Mouse (Mus musculus): ENCODE measurements around the gene Pced1a. TPM values are rescaled to one million over a fixed set of nuclear protein-coding genes. Genes with fewer than 3 reads are reported as not detected.
A peak's percentile ranks its signal among the peaks of the same experiment; 100 is the strongest.

Gene Pced1a
- total RNA-seq (2012; rRNA removed): 5.1 and 6.5 TPM in 2 replicates
- 10 to 100 TPM in 1 of 2 experiments, not detected in 1; 13.7 TPM for polyA plus RNA-seq (2012; ENCODE audit: insufficient read depth in 1 of 2, insufficient read length in 2 of 2, low read depth in 1 of 2, low replicate concordance in 2 of 2, missing spikeins in 1 of 2)

- Histone ChIP-seq H3K36me3 (ENCODE audit: control insufficient read depth in 1 of 2, insufficient read depth in 2 of 2, low read length in 2 of 2) (peaks cover 0 to 30% of the 10 kb centered on the region in 2 experiments; a peak in 2 of 4 replicates), H3K27me3 (ENCODE audit: control insufficient read depth in 1 of 2, insufficient read depth in 2 of 2, low read length in 2 of 2) (no peaks in the 10 kb centered on the region), H3K4me1 (ENCODE audit: control insufficient read depth in 1 of 2, insufficient read depth in 2 of 2, low read length in 2 of 2) (peaks cover 12 to 28% of the 10 kb centered on the region in 2 experiments), H3K27ac (ENCODE audit: control insufficient read depth, low read depth, low read length) (peak within 1 kb of the TSS; percentile 76), H3K9ac (ENCODE audit: control insufficient read depth, low read depth, low read length, poor library complexity, severe bottlenecking) (peak within 1 kb of the TSS; percentile 92), H3K4me3 (ENCODE audit: control insufficient read depth in 1 of 2, insufficient read depth in 1 of 2, low read depth in 2 of 2, low read length in 2 of 2) (peak within 1 kb of the TSS; percentile 76 to 81), H3K79me2 (ENCODE audit: control insufficient read depth, insufficient read depth, low read length, poor library complexity) (peaks cover 42% of the 10 kb centered on the region), H3K9me3 (replicated peaks; ENCODE audit: insufficient read depth, low read length) (no peaks in the 10 kb centered on the region)
- peak; percentile 96 for DNase-seq (ENCODE audit: low read depth, low spot score)
- TF ChIP-seq SIN3A (IDR thresholded peaks at IDR 0.05; ENCODE audit: low read length) (peak; percentile 94), GATA1 (IDR thresholded peaks at IDR 0.05; ENCODE audit: low read depth, low read length) (no peak), CHD2 (IDR thresholded peaks at IDR 0.05; ENCODE audit: low read length) (no peak), MYB (IDR thresholded peaks at IDR 0.05; ENCODE audit: low read depth, low read length) (0 out of 2 replicates have a peak, but pooled peaks have one; percentile 19), RAD21 (IDR thresholded peaks at IDR 0.05; ENCODE audit: low read depth, low read length) (no peak; the same call in 1 of the 2 replicates), CTCF (IDR thresholded peaks at IDR 0.05 in 2 of 3, conservative IDR thresholded peaks at IDR 0.05 in 1 of 3; ENCODE audit: control insufficient read depth in 1 of 3, insufficient read depth in 1 of 3, low read depth in 2 of 3, low read length in 3 of 3, poor library complexity in 1 of 3, severe bottlenecking in 1 of 3) (peak in 2 of 3 experiments; percentile 6 to 19; a peak in 3 of 6 replicates), ZKSCAN1 (IDR thresholded peaks at IDR 0.05; ENCODE audit: low read depth, low read length) (no peak), MXI1 (IDR thresholded peaks at IDR 0.05; ENCODE audit: low read depth, low read length) (peak; percentile 43), USF2 (IDR thresholded peaks at IDR 0.05; ENCODE audit: borderline replicate concordance in 1 of 2, insufficient read depth in 1 of 2, low read depth in 1 of 2, low read length in 2 of 2) (peak; percentile 87 to 94), ZMIZ1 (IDR thresholded peaks at IDR 0.05; ENCODE audit: low read depth, low read length) (no peak; the same call in 1 of the 2 replicates), MYC (IDR thresholded peaks at IDR 0.05; ENCODE audit: low read depth, low read length) (peak; percentile 71), MAZ (IDR thresholded peaks at IDR 0.05; ENCODE audit: low read depth, low read length) (0 out of 2 replicates have a peak, but pooled peaks have one; percentile 23), ZNF384 (IDR thresholded peaks at IDR 0.05; ENCODE audit: low read depth, low read length) (no peak), RCOR1 (IDR thresholded peaks at IDR 0.05; ENCODE audit: low read depth, low read length) (no peak; the same call in 1 of the 2 replicates), TAL1 (IDR thresholded peaks at IDR 0.05; ENCODE audit: low read length) (no peak), USF1 (IDR thresholded peaks at IDR 0.05; ENCODE audit: low read depth, low read length) (peak; percentile 98), E2F4 (IDR thresholded peaks at IDR 0.05; ENCODE audit: borderline replicate concordance, low read depth, low read length) (peak; percentile 87; the same call in 1 of the 2 replicates), BHLHE40 (IDR thresholded peaks at IDR 0.05; ENCODE audit: borderline replicate concordance, low read depth, low read length) (peak; percentile 92), GABPA (IDR thresholded peaks at IDR 0.05; ENCODE audit: low read depth, low read length) (no peak), CHD1 (IDR thresholded peaks at IDR 0.05; ENCODE audit: low read depth, low read length) (no peak), NRF1 (IDR thresholded peaks at IDR 0.05; ENCODE audit: insufficient read depth, low read depth, low read length, poor library complexity, severe bottlenecking) (peak; percentile 75), ZC3H11A (IDR thresholded peaks at IDR 0.05; ENCODE audit: low read depth, low read length) (no peak), JUND (IDR thresholded peaks at IDR 0.05; ENCODE audit: low read depth, low read length) (no peak), ETS1 (IDR thresholded peaks at IDR 0.05; ENCODE audit: low read depth, low read length) (no peak; the same call in 1 of the 2 replicates), POLR2AphosphoS5 (IDR thresholded peaks at IDR 0.05; ENCODE audit: borderline replicate concordance, low read depth, low read length) (no peak), SMC3 (IDR thresholded peaks at IDR 0.05; ENCODE audit: low read depth, low read length) (no peak; the same call in 1 of the 2 replicates), NELFE (IDR thresholded peaks at IDR 0.05; ENCODE audit: low read depth, low read length) (peak; percentile 62), POLR2AphosphoS2 (IDR thresholded peaks at IDR 0.05; ENCODE audit: low read length) (peak; percentile 53; the same call in 1 of the 2 replicates), POLR2A (IDR thresholded peaks at IDR 0.05; ENCODE audit: control insufficient read depth in 1 of 2, insufficient read depth in 1 of 2, low read depth in 1 of 2, low read length in 2 of 2, poor library complexity in 1 of 2) (peak; percentile 66 to 83; a peak in 3 of 4 replicates), UBTF (IDR thresholded peaks at IDR 0.05; ENCODE audit: borderline replicate concordance, insufficient read depth, low read depth, low read length) (no peak), ELF1 (IDR thresholded peaks at IDR 0.05; ENCODE audit: low read depth, low read length) (peak; percentile 99), MEF2A (IDR thresholded peaks at IDR 0.05; ENCODE audit: extremely low read depth, insufficient replicate concordance, low read depth, low read length, poor library complexity, severe bottlenecking) (no peak), KAT2A (conservative IDR thresholded peaks at IDR 0.05; ENCODE audit: low read depth, low read length) (no peak; the same call in 1 of the 2 replicates), HCFC1 (IDR thresholded peaks at IDR 0.05; ENCODE audit: low read depth, low read length) (peak; percentile 93)
Measured at GRCm38 (mm10) chr2:130424126-130424853, at the start of gene Pced1a, which contains the start of gene Vps16. TSS of gene Pced1a (minus strand) at chr2:130424701. TSS of gene Vps16 (plus strand) at chr2:130424339.
